Mouse (Mus musculus): ENCODE results near the gene Banf2. TPM values are rescaled to one million over a fixed set of nuclear protein-coding genes. Genes with fewer than 3 reads are reported as not detected.

Banf2 gene
- total and polyA plus RNA-seq, 2 experiments from 2014 or later, result not detected

DNA sequence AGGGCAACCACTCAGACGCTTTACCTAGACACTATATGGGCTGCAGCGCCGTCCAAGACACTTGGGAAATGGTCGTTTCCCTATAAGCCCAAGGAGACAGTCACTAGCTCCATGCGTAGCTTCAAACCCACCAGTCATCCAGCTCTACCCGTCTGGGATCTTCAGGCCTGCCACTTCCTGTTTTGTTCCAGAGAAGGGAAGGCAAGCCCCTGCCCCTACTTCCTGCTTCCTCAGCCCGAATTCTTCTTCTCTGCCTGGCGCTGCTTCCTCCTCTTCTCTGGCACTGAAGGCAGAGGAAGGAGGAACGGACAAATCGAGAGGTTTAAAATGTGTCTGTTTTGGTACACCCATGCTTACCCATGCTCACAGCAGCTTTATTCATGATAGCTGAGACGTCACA, 14.1 kb downstream of the Banf2 start:
- 0 out of 2 replicates have a peak, but pooled peaks cover 9% of the 10 kb centered on the region for H3K4me1 ChIP-seq (ENCODE audit: control insufficient read depth, insufficient read depth)
- H3K4me3 ChIP-seq (ENCODE audit: low read depth, low read length), result no peak overlapping the region
- ATAC-seq (ENCODE audit: insufficient read depth, low read depth) (no peak), DNase-seq (ENCODE audit: low spot score) (no peak)
- H3K27ac ChIP-seq (ENCODE audit: low read depth), result no peak overlapping the region
- no peaks in the 10 kb centered on the region for H3K36me3 ChIP-seq (replicated peaks; ENCODE audit: control insufficient read depth, insufficient read depth, low read length)
- WGBS, result 59% methylated on average over 11 of the region's 11 CpGs
- TF ChIP-seq CTCF (IDR thresholded peaks at IDR 0.05; ENCODE audit: low read depth) (no peak), EP300 (IDR thresholded peaks at IDR 0.05; ENCODE audit: low read depth) (no peak)
- no peak overlapping the region for H3K4me2 ChIP-seq (ENCODE audit: low read depth, low read length)
- no peak overlapping the region for H3K9ac ChIP-seq (replicated peaks; ENCODE audit: low read depth, low read length)
- H3K9me3 ChIP-seq (replicated peaks; ENCODE audit: control insufficient read depth, low read length), result peaks cover 12% of the 10 kb centered on the region; the same call in 1 of the 2 replicates
- H3K27me3 ChIP-seq (ENCODE audit: control insufficient read depth, insufficient read depth, low read length), result no peaks in the 10 kb centered on the region

DNA sequence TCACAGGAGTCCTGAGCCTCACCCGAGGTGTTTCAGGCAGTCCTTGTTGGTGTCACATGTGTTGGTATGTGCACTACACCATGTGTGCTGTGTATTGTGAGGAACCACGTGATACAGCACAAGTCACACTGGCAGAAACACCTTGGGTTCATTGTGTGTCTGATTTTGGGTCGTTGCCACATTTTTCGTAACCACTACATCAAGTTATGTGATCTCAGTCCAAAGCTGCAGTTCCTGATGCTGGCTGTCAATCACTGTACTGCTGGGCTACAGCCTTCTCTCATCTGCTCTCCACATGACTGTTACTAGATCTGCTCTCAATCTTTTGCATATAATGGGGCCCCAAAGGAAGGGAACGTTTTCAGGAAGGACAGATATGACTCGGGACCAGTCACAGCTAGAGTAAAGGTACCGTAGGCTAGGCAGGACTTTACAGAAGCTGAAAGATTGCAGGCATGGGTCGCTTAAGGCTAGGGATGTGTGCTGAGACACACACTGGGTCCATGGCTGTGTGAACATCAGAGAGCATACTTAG, 17.4 kb downstream of the Banf2 start:
- ATAC-seq (ENCODE audit: insufficient read depth, low read depth), result no peak

DNA sequence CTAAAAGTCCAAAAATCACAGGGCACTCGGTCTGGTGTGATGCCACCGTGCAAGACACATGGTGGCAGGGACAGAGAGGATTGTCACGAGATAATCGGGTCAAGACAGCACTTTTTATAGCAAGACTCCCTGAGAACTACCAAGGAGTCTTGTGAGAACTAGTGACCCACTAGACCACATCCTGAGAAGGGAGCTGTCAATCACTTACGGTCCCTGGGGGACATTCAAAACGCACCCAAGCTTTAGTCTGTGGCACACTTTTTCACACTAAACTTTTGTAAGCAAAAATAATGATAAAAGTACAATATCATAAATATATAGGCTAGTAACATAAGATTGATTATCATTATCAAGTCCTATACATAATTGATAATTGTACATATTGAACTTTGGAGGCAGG, 18.0 kb downstream of the Banf2 start:
- no peak overlapping the region for H3K27ac ChIP-seq (ENCODE audit: low read depth)
- H3K36me3 ChIP-seq (replicated peaks; ENCODE audit: control insufficient read depth, insufficient read depth, low read length), result no peaks in the 10 kb centered on the region
- DNase-seq (ENCODE audit: low spot score) (no peak), ATAC-seq (ENCODE audit: insufficient read depth, low read depth) (no peak)
- H3K4me3 ChIP-seq (ENCODE audit: low read depth, low read length), result no peak overlapping the region
- no peak overlapping the region for H3K9ac ChIP-seq (replicated peaks; ENCODE audit: low read depth, low read length)
- no peaks in the 10 kb centered on the region for H3K27me3 ChIP-seq (ENCODE audit: control insufficient read depth, insufficient read depth, low read length)
- 0 out of 2 replicates have a peak, but pooled peaks cover 5% of the 10 kb centered on the region for H3K4me1 ChIP-seq (ENCODE audit: control insufficient read depth, insufficient read depth)
- TF ChIP-seq CTCF (IDR thresholded peaks at IDR 0.05; ENCODE audit: low read depth) (no peak), EP300 (IDR thresholded peaks at IDR 0.05; ENCODE audit: low read depth) (no peak)
- no peaks in the 10 kb centered on the region for H3K9me3 ChIP-seq (replicated peaks; ENCODE audit: control insufficient read depth, low read length)
- H3K4me2 ChIP-seq (ENCODE audit: low read depth, low read length), result no peak overlapping the region
- 82% methylated on average over 6 of the region's 6 CpGs for WGBS

More for the DNA sequence above, 17.4 kb downstream of the Banf2 start:
- Histone ChIP-seq H3K36me3 (replicated peaks; ENCODE audit: control insufficient read depth, insufficient read depth, low read length) (no peaks in the 10 kb centered on the region), H3K27ac (ENCODE audit: low read depth) (no peak overlapping the region), H3K9ac (replicated peaks; ENCODE audit: low read depth, low read length) (no peak overlapping the region), H3K9me3 (replicated peaks; ENCODE audit: control insufficient read depth, low read length) (no peaks in the 10 kb centered on the region), H3K4me1 (ENCODE audit: control insufficient read depth, insufficient read depth) (0 out of 2 replicates have a peak, but pooled peaks cover 5% of the 10 kb centered on the region), H3K4me2 (ENCODE audit: low read depth, low read length) (no peak overlapping the region), H3K27me3 (ENCODE audit: control insufficient read depth, insufficient read depth, low read length) (no peaks in the 10 kb centered on the region), H3K4me3 (ENCODE audit: low read depth, low read length) (no peak overlapping the region)
- TF ChIP-seq CTCF (IDR thresholded peaks at IDR 0.05; ENCODE audit: low read depth), result no peak
- no peak for TF ChIP-seq EP300 (IDR thresholded peaks at IDR 0.05; ENCODE audit: low read depth)
- DNase-seq (ENCODE audit: low spot score), result no peak
- whole genome bisulfite sequencing, result 65% methylated on average over 8 of the region's 8 CpGs

DNA sequence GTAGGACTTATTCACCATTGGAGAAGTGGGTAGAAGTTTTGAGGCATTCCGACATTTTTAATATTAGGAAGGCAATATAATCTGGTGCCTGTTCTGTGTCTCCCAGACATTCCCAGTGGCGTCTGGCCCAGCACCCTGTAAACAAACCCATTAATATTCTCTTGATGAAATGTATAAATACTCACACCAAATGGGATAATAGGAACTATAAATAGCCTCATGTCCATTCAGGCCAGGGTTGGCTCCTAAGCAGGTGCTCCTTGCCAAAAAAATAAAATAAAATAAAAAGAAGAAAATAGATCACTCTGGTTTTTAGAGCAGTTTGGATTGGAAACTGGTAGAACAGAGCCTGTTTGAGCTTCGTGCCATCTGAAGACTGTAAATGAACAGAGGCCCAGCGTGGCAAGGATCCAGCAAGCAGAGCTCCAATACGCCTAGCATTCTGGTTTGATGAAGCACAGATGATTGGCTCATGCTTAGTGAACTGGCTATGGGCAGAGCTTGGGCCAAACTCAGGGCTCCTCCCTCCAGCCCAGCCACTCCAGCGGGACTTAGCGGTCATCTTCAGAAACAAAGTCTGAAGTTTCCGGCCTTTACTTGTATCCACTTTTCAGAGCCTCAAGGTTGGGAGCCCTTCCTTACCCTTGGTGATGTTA, 19.7 kb downstream of the Banf2 start:
- ATAC-seq (ENCODE audit: insufficient read depth, low read depth) (no peak), DNase-seq (ENCODE audit: low spot score) (no peak)
- Histone ChIP-seq H3K4me3 (ENCODE audit: low read depth, low read length) (no peak overlapping the region), H3K9ac (replicated peaks; ENCODE audit: low read depth, low read length) (no peak overlapping the region), H3K27me3 (ENCODE audit: control insufficient read depth, insufficient read depth, low read length) (no peaks in the 10 kb centered on the region), H3K4me2 (ENCODE audit: low read depth, low read length) (no peak overlapping the region), H3K4me1 (ENCODE audit: control insufficient read depth, insufficient read depth) (no peaks in the 10 kb centered on the region), H3K36me3 (replicated peaks; ENCODE audit: control insufficient read depth, insufficient read depth, low read length) (no peaks in the 10 kb centered on the region), H3K9me3 (replicated peaks; ENCODE audit: control insufficient read depth, low read length) (no peaks in the 10 kb centered on the region), H3K27ac (ENCODE audit: low read depth) (no peak overlapping the region)
- 72% methylated on average over 8 of the region's 8 CpGs for WGBS
- no peak for TF ChIP-seq CTCF (IDR thresholded peaks at IDR 0.05; ENCODE audit: low read depth)
- TF ChIP-seq EP300 (IDR thresholded peaks at IDR 0.05; ENCODE audit: low read depth), result no peak

DNA sequence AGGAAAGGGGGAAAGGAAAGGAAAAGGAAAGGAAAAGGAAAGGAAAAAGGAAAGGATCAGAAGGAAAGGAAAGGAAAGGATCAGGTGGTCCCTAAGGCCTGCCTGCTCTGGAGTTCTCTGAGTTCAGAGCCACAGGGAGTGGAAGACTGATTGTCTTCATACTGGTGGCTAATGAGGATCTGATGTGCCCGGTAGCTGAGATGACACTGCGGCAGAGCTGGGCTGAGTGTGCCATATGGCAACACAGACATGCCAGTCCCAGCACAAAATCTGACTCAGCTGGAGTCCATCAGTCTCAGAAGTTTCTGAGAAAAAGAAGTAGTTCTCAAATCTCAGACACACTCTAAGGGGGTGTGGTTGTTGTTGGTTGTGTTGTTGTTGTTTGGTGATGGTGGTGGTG, 24.9 kb downstream of the Banf2 start:
- ATAC-seq (ENCODE audit: insufficient read depth, low read depth) (no peak), DNase-seq (ENCODE audit: low spot score) (no peak)
- H3K9me3 ChIP-seq (replicated peaks; ENCODE audit: control insufficient read depth, low read length), result no peaks in the 10 kb centered on the region
- no peaks in the 10 kb centered on the region for H3K4me1 ChIP-seq (ENCODE audit: control insufficient read depth, insufficient read depth)
- no peak overlapping the region for H3K27ac ChIP-seq (ENCODE audit: low read depth)
- no peak overlapping the region for H3K4me3 ChIP-seq (ENCODE audit: low read depth, low read length)
- H3K36me3 ChIP-seq (replicated peaks; ENCODE audit: control insufficient read depth, insufficient read depth, low read length), result no peaks in the 10 kb centered on the region
- TF ChIP-seq EP300 (IDR thresholded peaks at IDR 0.05; ENCODE audit: low read depth) (no peak), CTCF (IDR thresholded peaks at IDR 0.05; ENCODE audit: low read depth) (no peak)
- no peaks in the 10 kb centered on the region for H3K27me3 ChIP-seq (ENCODE audit: control insufficient read depth, insufficient read depth, low read length)
- no peak overlapping the region for H3K4me2 ChIP-seq (ENCODE audit: low read depth, low read length)
- WGBS, result 76% methylated on average over 2 of the region's 2 CpGs
- H3K9ac ChIP-seq (replicated peaks; ENCODE audit: low read depth, low read length), result no peak overlapping the region
